Mouse (Mus musculus) stomach, postnatal 0 days (tissue): ENCODE data around the gene Rcor1.

Experiments
- CTCF ChIP-seq: IDR thresholded peaks from 2 replicates; pipeline ENCODE4 v1.5.1; 2016; ENCODE audit warnings: antibody characterized with exemption, low read depth, mild to moderate bottlenecking, moderate library complexity
- EP300 ChIP-seq: optimal IDR thresholded peaks from 2 replicates; pipeline ENCODE3; 2016; ENCODE audit warnings: antibody characterized with exemption

GRCm38 (mm10) chr12:111094073-111094472, 54.9 kb downstream of the Rcor1 start:
- no peak for TF ChIP-seq CTCF
- no peak for TF ChIP-seq EP300
